Mouse (Mus musculus): ENCODE data around the gene Tbc1d30.

DNA sequence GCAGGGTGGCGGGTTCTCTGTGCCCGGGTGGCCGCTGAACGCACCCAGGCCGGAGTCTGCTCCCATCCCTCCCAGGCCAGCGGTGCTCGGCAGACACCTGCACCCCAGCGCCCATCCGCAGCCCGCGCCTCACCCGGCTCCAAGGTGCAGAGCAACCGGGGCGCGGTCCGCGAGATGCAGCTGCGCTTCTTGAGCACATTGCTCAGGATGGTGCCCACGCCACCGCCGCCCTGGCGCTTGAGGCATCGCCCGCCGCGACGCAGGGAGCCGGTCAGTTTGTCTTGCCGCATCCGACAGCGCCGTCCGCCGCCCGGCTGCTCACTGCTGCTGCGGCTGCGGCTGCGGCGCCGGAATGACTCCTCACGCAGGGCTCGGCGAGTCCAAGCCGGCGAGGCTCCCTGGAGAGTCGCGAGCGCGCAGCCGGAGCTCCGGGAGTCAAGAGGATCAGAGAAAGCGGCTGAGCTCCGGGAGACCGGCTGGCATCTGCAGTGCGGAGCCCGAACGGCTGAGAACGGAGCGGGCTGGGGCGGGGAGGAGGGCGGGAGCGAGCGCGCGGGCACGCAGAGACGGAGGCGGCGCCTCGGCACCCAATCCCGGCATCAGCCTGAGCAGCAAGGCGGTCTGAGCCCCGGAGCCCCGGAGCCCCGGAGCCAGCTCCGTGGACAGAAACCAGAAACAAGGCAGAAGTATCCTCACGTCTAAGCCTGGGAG, 40.4 kb downstream of the Tbc1d30 start:
- no peak for TF ChIP-seq CTCF (IDR thresholded peaks at IDR 0.05; ENCODE audit: insufficient read depth, low read depth, low read length)
- TF ChIP-seq POLR2A (IDR thresholded peaks at IDR 0.05; ENCODE audit: insufficient read depth, low read depth, low read length): peak; percentile 91

Measured in olfactory bulb, adult 2 months (tissue).